Mouse (Mus musculus) gastrocnemius, adult 2 months (tissue): ENCODE results near the gene Cfap157. TPM values are rescaled to one million over a fixed set of nuclear protein-coding genes. Genes with fewer than 3 reads are reported as not detected.
A peak's percentile ranks its signal among the peaks of the same experiment; 100 is the strongest.

Experiments used
- DNase-seq: peaks from one replicate; pipeline ENCODE4 v3.0.0; 2022
- H3K27ac ChIP-seq: fragments of 200-600 bp; 2 replicates; pipeline ENCODE4 v1.8.1; 2022; ENCODE audit warnings: mild to moderate bottlenecking
- H3K4me3 ChIP-seq: fragments of 200-600 bp; 2 replicates; pipeline ENCODE4 v1.8.1; 2022; ENCODE audit warnings: mild to moderate bottlenecking, moderate library complexity
- CTCF ChIP-seq: fragments of 200-600 bp; IDR thresholded peaks from 2 replicates; pipeline ENCODE4 v1.8.1; 2022; ENCODE audit warnings: antibody characterized with exemption, mild to moderate bottlenecking, moderate library complexity
- intact Hi-C: fragments of 180-260 bp; cut with DNase I; formaldehyde crosslinking; loops from one replicate; pipeline ENCODE4 v1.15.1; 2025
- total RNA-seq, 2 experiments: library from RNA; stranded (reverse); gene quantifications; 2 replicates each; pipeline ENCODE4 v1.2.3; 2021

Cfap157 gene
- total RNA-seq, 2 experiments from 2014 or later, result not detected

GRCm38 (mm10) chr2:32816497-32816896 is 32.3 kb upstream of the Cfap157 start:
- H3K4me3 ChIP-seq, result no peak overlapping the region
- H3K27ac ChIP-seq, result no peak overlapping the region
- no peak for TF ChIP-seq CTCF
- intact Hi-C loops, result no loop called here
- no peak for DNase-seq

GRCm38 (mm10) chr2:32811959-32812358 is 27.7 kb upstream of the Cfap157 start:
- DNase-seq, result no peak
- H3K27ac ChIP-seq, result no peak overlapping the region
- intact Hi-C loops, result no loop called here
- no peak for TF ChIP-seq CTCF
- no peak overlapping the region for H3K4me3 ChIP-seq

- no peak overlapping the region for H3K4me3 ChIP-seq
- intact Hi-C loops, result no loop called here
- H3K27ac ChIP-seq, result no peak overlapping the region
- TF ChIP-seq CTCF, result no peak
- no peak for DNase-seq
These were observed 24.8 kb upstream of the Cfap157 start for GRCm38 (mm10) chr2:32808816-32809566.

- TF ChIP-seq CTCF, result no peak
- intact Hi-C loops, result no loop called here
- no peak overlapping the region for H3K4me3 ChIP-seq
These were observed 14.2 kb upstream of the Cfap157 start for GRCm38 (mm10) chr2:32798251-32798962.

GRCm38 (mm10) chr2:32795748-32796418 is 11.7 kb upstream of the Cfap157 start:
- no peak for TF ChIP-seq CTCF
- Histone ChIP-seq H3K4me3 (no peak overlapping the region), H3K27ac (no peak overlapping the region)
- intact Hi-C loops, result no loop called here
- DNase-seq, result no peak

More at GRCm38 (mm10) chr2:32798251-32798962, 14.2 kb upstream of the Cfap157 start:
- no peak for DNase-seq
- H3K27ac ChIP-seq, result no peak overlapping the region

GRCm38 (mm10) chr2:32791297-32791696 is 7.1 kb upstream of the Cfap157 start:
- peak overlapping the region; percentile 48 for H3K27ac ChIP-seq
- intact Hi-C loops, result no loop called here

GRCm38 (mm10) chr2:32788581-32788980 is 4.4 kb upstream of the Cfap157 start:
- Histone ChIP-seq H3K27ac (no peak overlapping the region), H3K4me3 (no peak overlapping the region)
- TF ChIP-seq CTCF, result no peak
- intact Hi-C loops, result no loop called here
- no peak for DNase-seq

More at GRCm38 (mm10) chr2:32791297-32791696, 7.1 kb upstream of the Cfap157 start:
- DNase-seq, result peak; percentile 74
- no peak for TF ChIP-seq CTCF
- H3K4me3 ChIP-seq, result no peak overlapping the region

GRCm38 (mm10) chr2:32787176-32787575 is 2.9 kb upstream of the Cfap157 start:
- DNase-seq, result no peak
- no peak overlapping the region for H3K4me3 ChIP-seq
- intact Hi-C loops, result no loop called here
- peak; percentile 61 for TF ChIP-seq CTCF
- no peak overlapping the region for H3K27ac ChIP-seq

GRCm38 (mm10) chr2:32781710-32782109 is 2.5 kb downstream of the Cfap157 start:
- no peak for DNase-seq
- no peak for TF ChIP-seq CTCF
- Histone ChIP-seq H3K4me3 (no peak overlapping the region), H3K27ac (no peak overlapping the region)
- intact Hi-C loops, result no loop called here

GRCm38 (mm10) chr2:32779714-32780113 is 4.5 kb downstream of the Cfap157 start:
- no peak overlapping the region for H3K4me3 ChIP-seq
- no peak overlapping the region for H3K27ac ChIP-seq
- intact Hi-C loops, result loop anchor here (1.0 kb wide), 1 partner anchor 75 kb away; no protein-coding TSS in a partner anchor
- no peak for DNase-seq
- TF ChIP-seq CTCF, result no peak

GRCm38 (mm10) chr2:32779131-32779530 is 5.1 kb downstream of the Cfap157 start:
- DNase-seq, result peak; percentile 81
- Histone ChIP-seq H3K27ac (no peak overlapping the region), H3K4me3 (no peak overlapping the region)
- TF ChIP-seq CTCF, result peak; percentile 93
- intact Hi-C loops, result loop anchor here (1.0 kb wide), 1 partner anchor 75 kb away; no protein-coding TSS in a partner anchor

- intact Hi-C loops, result no loop called here
- H3K27ac ChIP-seq, result no peak overlapping the region
- TF ChIP-seq CTCF, result no peak
- no peak for DNase-seq
- H3K4me3 ChIP-seq, result no peak overlapping the region
These were observed 6.1 kb downstream of the Cfap157 start for GRCm38 (mm10) chr2:32778081-32778480.

- Histone ChIP-seq H3K27ac (peak overlapping the region; percentile 91), H3K4me3 (peak overlapping the region; percentile 90)
- intact Hi-C loops, result no loop called here
- no peak for TF ChIP-seq CTCF
- DNase-seq, result no peak
These were observed 8.0 kb downstream of the Cfap157 start for GRCm38 (mm10) chr2:32776192-32776591.
